Mouse (Mus musculus) myocyte (in vitro differentiated cells): ENCODE data around the gene 1700057G04Rik. TPM values are rescaled to one million over a fixed set of nuclear protein-coding genes. Genes with fewer than 3 reads are reported as not detected.

Experiments used
- H3K27me3 ChIP-seq: one replicate; pipeline ENCODE4 v1.6.1; 2011; ENCODE audit not compliant: control insufficient read depth, insufficient read depth, insufficient read length
- H3K36me3 ChIP-seq: one replicate; pipeline ENCODE4 v1.6.1; 2011; ENCODE audit not compliant: control insufficient read depth, insufficient read depth
- H3K4me2 ChIP-seq: one replicate; pipeline ENCODE4 v1.6.1; 2011; ENCODE audit warnings: low read depth, control low read depth
- H3K4me3 ChIP-seq: one replicate; pipeline ENCODE4 v1.5.1; 2011; ENCODE audit warnings: mild to moderate bottlenecking, control low read depth, moderate library complexity
- H3K79me2 ChIP-seq: one replicate; pipeline ENCODE4 v1.6.1; 2011; ENCODE audit not compliant: control insufficient read depth, insufficient read depth
- H3ac ChIP-seq: one replicate; pipeline ENCODE4 v1.6.1; 2011; ENCODE audit not compliant: control insufficient read depth, insufficient read length
- CEBPB ChIP-seq: IDR thresholded peaks from 2 replicates; pipeline ENCODE4 v1.6.1; 2011; ENCODE audit warnings: mild to moderate bottlenecking, moderate library complexity; ENCODE audit not compliant: poor library complexity, insufficient read depth, severe bottlenecking
- E2F4 ChIP-seq: IDR thresholded peaks from one replicate; pipeline ENCODE4 v1.6.1; 2011; ENCODE audit warnings: mild to moderate bottlenecking, control low read depth, moderate library complexity; ENCODE audit not compliant: insufficient read depth
- MAX ChIP-seq: IDR thresholded peaks from one replicate; pipeline ENCODE4 v1.6.1; 2011; ENCODE audit warnings: low read depth, mild to moderate bottlenecking, control low read depth
- MYOD1 ChIP-seq, 3 experiments: IDR thresholded peaks; one replicate each; pipeline ENCODE4 v1.6.1; 2011; ENCODE audit warnings: control low read depth in 2 of 3, low read depth in 2 of 3, mild to moderate bottlenecking in 2 of 3, moderate library complexity in 1 of 3; ENCODE audit not compliant: insufficient read length in 2 of 3, control insufficient read depth in 1 of 3
- MYOG ChIP-seq, 3 experiments: IDR thresholded peaks; one replicate each; pipeline ENCODE4 v1.6.1; 2011; ENCODE audit warnings: control low read depth in 2 of 3, low read depth in 2 of 3, mild to moderate bottlenecking in 2 of 3; ENCODE audit not compliant: insufficient read length in 2 of 3, control insufficient read depth in 1 of 3, insufficient read depth in 1 of 3
- POLR2A ChIP-seq: IDR thresholded peaks from one replicate; pipeline ENCODE4 v1.6.1; 2011; ENCODE audit warnings: low read depth, mild to moderate bottlenecking, control low read depth, moderate library complexity; ENCODE audit not compliant: insufficient read length
- POLR2AphosphoS2 ChIP-seq: IDR thresholded peaks from one replicate; pipeline ENCODE4 v1.6.1; 2011; ENCODE audit warnings: low read depth, control low read depth; ENCODE audit not compliant: insufficient read length
- REST ChIP-seq: IDR thresholded peaks from one replicate; pipeline ENCODE4 v1.6.1; 2011; ENCODE audit warnings: mild to moderate bottlenecking, control low read depth, moderate library complexity; ENCODE audit not compliant: insufficient read depth, insufficient read length
- SRF ChIP-seq: IDR thresholded peaks from one replicate; pipeline ENCODE4 v1.6.1; 2011; ENCODE audit warnings: low read depth; ENCODE audit not compliant: control insufficient read depth, insufficient read length
- TCF12 ChIP-seq: IDR thresholded peaks from one replicate; pipeline ENCODE4 v1.6.1; 2011; ENCODE audit warnings: mild to moderate bottlenecking, control low read depth; ENCODE audit not compliant: poor library complexity, insufficient read depth, severe bottlenecking
- TCF3 ChIP-seq: IDR thresholded peaks from one replicate; pipeline ENCODE4 v1.6.1; 2011; ENCODE audit warnings: low read depth, control low read depth; ENCODE audit not compliant: insufficient read length
- USF1 ChIP-seq: IDR thresholded peaks from one replicate; pipeline ENCODE4 v1.6.1; 2011; ENCODE audit warnings: low read depth, mild to moderate bottlenecking, control low read depth, moderate library complexity
- polyA plus RNA-seq: library from polyadenylated mRNA; unstranded; fragments of >200 nt; fragmentation: generic; extraction: Trizol; gene quantifications from one replicate; pipeline ENCODE4 v1.2.1, GENCODE M21; 2012; ENCODE audit warnings: missing spikeins

Gene 1700057G04Rik
- polyA plus RNA-seq, 1 experiment, result 0.12 TPM

DNA sequence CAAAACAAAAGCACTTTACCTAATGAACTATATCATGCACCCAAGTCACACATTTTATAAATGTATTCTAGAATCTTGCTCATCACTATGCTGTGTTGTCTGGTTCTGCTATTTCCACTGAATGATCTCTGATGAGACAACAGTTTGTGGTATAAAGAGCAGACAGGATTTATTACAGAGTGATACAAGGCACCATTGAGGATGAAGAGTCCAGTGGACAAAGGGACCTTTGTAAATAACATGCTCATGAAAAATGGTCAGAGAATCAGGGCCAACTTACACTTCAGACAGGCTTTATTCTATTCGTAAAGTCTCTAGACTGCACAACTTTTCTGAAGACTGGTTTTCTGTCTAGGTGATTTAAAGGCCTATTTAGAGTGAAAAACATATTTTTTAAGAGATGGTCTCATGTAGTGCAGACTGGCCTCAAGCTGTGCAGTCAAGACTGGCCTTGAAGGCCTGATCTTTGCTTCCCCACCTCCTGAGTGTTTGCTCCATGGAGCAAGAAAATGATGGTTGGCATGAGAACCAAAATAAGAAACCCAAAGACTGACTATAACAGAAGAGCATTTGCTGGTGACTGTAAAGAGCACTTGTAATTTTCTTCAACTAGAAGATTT is 51.6 kb downstream of the 1700057G04Rik start:
- TF ChIP-seq MAX (no peak), REST (no peak), POLR2AphosphoS2 (no peak), POLR2A (no peak), USF1 (no peak), TCF12 (no peak), TCF3 (no peak), E2F4 (no peak), MYOD1 (IDR thresholded peaks at IDR 0.05; ENCODE audit: control insufficient read depth in 1 of 3, insufficient read length in 2 of 3, low read depth in 2 of 3) (no peak), CEBPB (no peak), SRF (no peak), MYOG (IDR thresholded peaks at IDR 0.05; ENCODE audit: control insufficient read depth in 1 of 3, insufficient read depth in 1 of 3, insufficient read length in 2 of 3, low read depth in 2 of 3) (no peak)
- H3K79me2 ChIP-seq, result no peaks in the 10 kb centered on the region
- H3K4me2 ChIP-seq, result no peak overlapping the region
- H3K27me3 ChIP-seq, result no peaks in the 10 kb centered on the region
- H3K4me3 ChIP-seq, result no peak overlapping the region
- no peaks in the 10 kb centered on the region for H3K36me3 ChIP-seq
- H3ac ChIP-seq, result no peak overlapping the region

DNA sequence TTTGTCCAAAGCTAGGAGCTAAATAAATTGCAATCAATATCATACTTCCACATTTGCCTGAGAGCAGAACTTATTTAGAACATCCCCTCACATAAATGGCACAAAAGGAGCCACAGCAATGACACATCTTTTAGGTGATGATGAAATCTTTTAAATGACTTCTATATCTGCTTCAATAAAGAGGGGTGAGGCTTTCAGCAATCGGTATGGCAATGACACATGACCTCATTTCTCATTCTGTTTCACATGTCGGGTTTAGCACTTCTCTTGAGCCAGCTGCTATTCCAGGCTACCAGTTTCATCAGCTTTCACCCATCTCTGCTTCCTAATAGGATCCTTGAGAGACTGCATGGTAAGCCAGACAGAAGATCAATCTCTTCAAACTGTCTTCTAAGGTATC is 54.3 kb downstream of the 1700057G04Rik start:
- TF ChIP-seq CEBPB (0 out of 2 replicates have a peak, but pooled peaks have one; percentile 9), TCF3 (no peak)
- no peaks in the 10 kb centered on the region for H3K27me3 ChIP-seq
- no peak overlapping the region for H3ac ChIP-seq
- H3K36me3 ChIP-seq, result no peaks in the 10 kb centered on the region
- no peak overlapping the region for H3K4me3 ChIP-seq
- H3K79me2 ChIP-seq, result no peaks in the 10 kb centered on the region
- peak overlapping the region; percentile 20 for H3K4me2 ChIP-seq

DNA sequence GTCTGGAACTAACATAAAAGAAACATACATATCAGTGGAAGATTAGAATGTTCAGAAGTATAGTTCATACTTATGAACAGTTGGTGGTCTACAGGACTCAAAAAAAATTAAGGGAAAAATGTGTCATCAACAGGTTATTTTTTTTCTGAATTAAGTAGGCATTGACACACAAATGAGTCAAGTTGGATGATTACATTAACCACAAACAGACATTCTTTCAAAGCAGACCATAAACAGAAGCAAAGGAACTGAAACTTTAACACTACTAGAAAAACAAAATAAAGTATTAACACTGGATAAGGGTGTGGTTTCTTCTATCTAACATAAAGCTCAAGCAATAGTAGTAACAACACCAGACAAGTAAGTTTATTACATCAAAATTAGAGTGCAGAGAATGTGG is 59.7 kb downstream of the 1700057G04Rik start:
- no peak for TF ChIP-seq MYOG (IDR thresholded peaks at IDR 0.05; ENCODE audit: control insufficient read depth in 1 of 3, insufficient read depth in 1 of 3, insufficient read length in 2 of 3, low read depth in 2 of 3)
- TF ChIP-seq TCF12, result no peak
- no peak for TF ChIP-seq USF1
- TF ChIP-seq E2F4, result no peak
- no peak for TF ChIP-seq POLR2AphosphoS2
- no peak for TF ChIP-seq TCF3
- no peak for TF ChIP-seq REST
- TF ChIP-seq CEBPB, result no peak
- no peak for TF ChIP-seq MYOD1 (IDR thresholded peaks at IDR 0.05; ENCODE audit: control insufficient read depth in 1 of 3, insufficient read length in 2 of 3, low read depth in 2 of 3)
- TF ChIP-seq POLR2A, result no peak
- no peak for TF ChIP-seq MAX
- no peak for TF ChIP-seq SRF
- Histone ChIP-seq H3K27me3 (no peaks in the 10 kb centered on the region), H3K4me3 (no peak overlapping the region), H3ac (no peak overlapping the region), H3K4me2 (no peak overlapping the region), H3K79me2 (no peaks in the 10 kb centered on the region), H3K36me3 (no peaks in the 10 kb centered on the region)

DNA sequence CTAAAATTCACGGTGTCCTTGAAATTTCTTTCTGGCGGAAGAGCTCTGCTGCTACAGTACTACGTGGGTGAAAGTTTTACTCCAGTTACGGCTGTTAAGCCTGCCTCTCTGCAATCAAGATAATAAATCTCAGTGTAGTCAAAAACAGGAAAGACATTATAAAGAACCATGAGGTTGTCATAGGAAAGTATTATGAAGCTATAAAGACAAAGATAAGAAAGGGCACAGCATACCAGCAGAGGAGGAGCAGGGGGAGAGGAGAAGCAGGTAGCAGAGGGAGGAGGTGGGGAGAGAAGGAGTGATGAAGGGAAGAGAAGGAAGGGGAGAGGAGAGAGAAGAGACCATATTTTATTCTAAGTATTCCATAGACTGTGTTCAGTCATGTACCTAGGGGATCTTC is 64.7 kb downstream of the 1700057G04Rik start:
- H3K4me2 ChIP-seq, result peak overlapping the region; percentile 65
- no peak for TF ChIP-seq CEBPB
- no peak for TF ChIP-seq POLR2A
- no peak for TF ChIP-seq SRF
- TF ChIP-seq USF1, result no peak
- TF ChIP-seq TCF3, result no peak
- TF ChIP-seq MAX, result no peak
- TF ChIP-seq MYOG (IDR thresholded peaks at IDR 0.05; ENCODE audit: control insufficient read depth in 1 of 3, insufficient read depth in 1 of 3, insufficient read length in 2 of 3, low read depth in 2 of 3), result no peak
- TF ChIP-seq TCF12, result no peak
- no peak for TF ChIP-seq E2F4
- no peak for TF ChIP-seq REST
- H3K4me3 ChIP-seq, result no peak overlapping the region
- no peaks in the 10 kb centered on the region for H3K79me2 ChIP-seq
- H3ac ChIP-seq, result no peak overlapping the region
- H3K27me3 ChIP-seq, result no peaks in the 10 kb centered on the region
- no peaks in the 10 kb centered on the region for H3K36me3 ChIP-seq

DNA sequence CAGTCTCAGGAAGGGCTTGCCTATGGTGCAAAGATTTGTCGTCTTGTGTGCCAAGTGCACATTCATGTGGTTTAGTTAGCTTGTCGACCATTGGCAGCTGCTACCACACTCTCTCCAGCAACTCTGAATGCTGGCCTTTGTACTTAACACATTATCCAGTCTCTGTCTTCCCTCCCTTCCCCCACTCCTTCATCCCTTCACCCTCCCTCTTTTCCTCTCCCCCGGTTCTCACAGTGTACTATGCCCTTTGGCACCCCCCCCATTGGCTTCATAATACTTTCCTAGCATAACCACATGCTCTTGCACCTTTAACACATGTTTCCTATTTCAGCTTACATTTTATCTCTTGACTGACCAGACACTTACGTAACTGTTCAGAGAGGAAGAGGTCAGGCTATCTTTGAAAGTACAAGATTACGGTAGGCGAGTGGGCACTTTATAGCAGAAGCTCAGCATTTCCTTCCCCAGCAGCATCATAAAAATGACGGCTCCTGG is 65.6 kb downstream of the 1700057G04Rik start:
- no peak for TF ChIP-seq MAX
- TF ChIP-seq MYOG (IDR thresholded peaks at IDR 0.05; ENCODE audit: control insufficient read depth in 1 of 3, insufficient read depth in 1 of 3, insufficient read length in 2 of 3, low read depth in 2 of 3), result peak; percentile 45 to 82 (median 66)
- peak; percentile 29 to 92 (median 87) for TF ChIP-seq MYOD1 (IDR thresholded peaks at IDR 0.05; ENCODE audit: control insufficient read depth in 1 of 3, insufficient read length in 2 of 3, low read depth in 2 of 3)
- TF ChIP-seq REST, result no peak
- peak; percentile 82 for TF ChIP-seq CEBPB
- TF ChIP-seq POLR2AphosphoS2, result no peak
- TF ChIP-seq E2F4, result no peak
- no peak for TF ChIP-seq POLR2A
- no peak for TF ChIP-seq TCF12
- peak; percentile 33 for TF ChIP-seq TCF3
- no peak for TF ChIP-seq USF1
- TF ChIP-seq SRF, result no peak
- Histone ChIP-seq H3K4me2 (peak overlapping the region; percentile 65), H3K27me3 (no peaks in the 10 kb centered on the region)

More for the DNA sequence above, 65.6 kb downstream of the 1700057G04Rik start:
- Histone ChIP-seq H3K4me3 (no peak overlapping the region), H3K36me3 (no peaks in the 10 kb centered on the region), H3K79me2 (no peaks in the 10 kb centered on the region), H3ac (no peak overlapping the region)
